Mouse (Mus musculus) E14TG2a.4 (cell line): ENCODE results near the gene Gtf2h4.

Experiments
- H3K27me3 ChIP-seq: 2 replicates; pipeline ENCODE4 v1.6.1; 2014; ENCODE audit warnings: low read length, control low read depth; ENCODE audit not compliant: insufficient read depth
- H3K36me3 ChIP-seq: 2 replicates; pipeline ENCODE4 v1.6.1; 2014; ENCODE audit warnings: low read length, control low read depth; ENCODE audit not compliant: insufficient read depth
- H3K4me1 ChIP-seq: replicated peaks from 2 replicates; pipeline ENCODE4 v1.6.1; 2014; ENCODE audit warnings: low read depth, low read length, control low read depth
- H3K4me3 ChIP-seq: replicated peaks from 2 replicates; pipeline ENCODE4 v1.5.1; 2014; ENCODE audit warnings: mild to moderate bottlenecking, low read length
- H3K9me3 ChIP-seq: 2 replicates; pipeline ENCODE4 v1.6.1; 2014; ENCODE audit warnings: low read length, control low read depth
- CTCF ChIP-seq: conservative IDR thresholded peaks from 2 replicates; pipeline ENCODE4 v1.5.1; 2014; ENCODE audit warnings: low read length
- NANOG ChIP-seq: IDR thresholded peaks from 2 replicates; pipeline ENCODE4 v1.6.1; 2014; ENCODE audit warnings: borderline replicate concordance, low read length, mixed read lengths
- POU5F1 ChIP-seq: IDR thresholded peaks from 2 replicates; pipeline ENCODE4 v1.6.1; 2014; ENCODE audit warnings: low read length, borderline replicate concordance

Gene Gtf2h4

GRCm38 (mm10) chr17:35673416-35674035, at the start of gene Gtf2h4:
Gene Gtf2h4 (minus strand): TSS chr17:35673739.
- Histone ChIP-seq H3K36me3 (peaks cover 41% of the 10 kb centered on the region), H3K4me1 (peaks cover 41% of the 10 kb centered on the region), H3K9me3 (no peaks in the 10 kb centered on the region), H3K27me3 (no peaks in the 10 kb centered on the region), H3K4me3 (peak within 1 kb of the TSS; percentile 84)
- TF ChIP-seq CTCF (no peak), POU5F1 (no peak), NANOG (no peak)

- TF ChIP-seq CTCF (no peak), NANOG (no peak), POU5F1 (no peak)
- peaks cover 74% of the 10 kb centered on the region for H3K4me1 ChIP-seq
These were observed 48.1 kb upstream of the Gtf2h4 start for GRCm38 (mm10) chr17:35721676-35722075.

GRCm38 (mm10) chr17:35720340-35720727, 46.8 kb upstream of the Gtf2h4 start:
- Histone ChIP-seq H3K4me3 (peak overlapping the region; percentile 35), H3K27me3 (peaks cover 43% of the 10 kb centered on the region), H3K36me3 (no peaks in the 10 kb centered on the region), H3K9me3 (no peaks in the 10 kb centered on the region), H3K4me1 (peaks cover 61% of the 10 kb centered on the region)
- TF ChIP-seq POU5F1 (no peak), NANOG (no peak), CTCF (no peak)

More at GRCm38 (mm10) chr17:35721676-35722075, 48.1 kb upstream of the Gtf2h4 start:
- Histone ChIP-seq H3K27me3 (peaks cover 48% of the 10 kb centered on the region), H3K4me3 (peak overlapping the region; percentile 29; the same call in 1 of the 2 replicates), H3K36me3 (no peaks in the 10 kb centered on the region), H3K9me3 (no peaks in the 10 kb centered on the region)

GRCm38 (mm10) chr17:35719616-35720339, 46.2 kb upstream of the Gtf2h4 start:
- peaks cover 38% of the 10 kb centered on the region for H3K27me3 ChIP-seq
- H3K36me3 ChIP-seq: no peaks in the 10 kb centered on the region
- H3K9me3 ChIP-seq: no peaks in the 10 kb centered on the region
- H3K4me3 ChIP-seq: peak overlapping the region; percentile 35; the same call in 1 of the 2 replicates
- TF ChIP-seq POU5F1 (no peak), CTCF (peak; percentile 11; the same call in 1 of the 2 replicates), NANOG (no peak)
- H3K4me1 ChIP-seq: peaks cover 55% of the 10 kb centered on the region

GRCm38 (mm10) chr17:35717080-35717479, 43.5 kb upstream of the Gtf2h4 start:
- H3K4me1 ChIP-seq: peaks cover 44% of the 10 kb centered on the region
- no peaks in the 10 kb centered on the region for H3K36me3 ChIP-seq
- no peaks in the 10 kb centered on the region for H3K9me3 ChIP-seq
- no peak overlapping the region for H3K4me3 ChIP-seq
- no peak for TF ChIP-seq NANOG
- no peak for TF ChIP-seq CTCF
- no peak for TF ChIP-seq POU5F1
- H3K27me3 ChIP-seq: peaks cover 15% of the 10 kb centered on the region

- TF ChIP-seq CTCF: no peak
- TF ChIP-seq POU5F1: no peak
- TF ChIP-seq NANOG: no peak
- Histone ChIP-seq H3K4me1 (peaks cover 44% of the 10 kb centered on the region), H3K4me3 (no peak overlapping the region), H3K9me3 (no peaks in the 10 kb centered on the region), H3K27me3 (peaks cover 6% of the 10 kb centered on the region; the same call in 1 of the 2 replicates), H3K36me3 (no peaks in the 10 kb centered on the region)
These were observed 42.6 kb upstream of the Gtf2h4 start for GRCm38 (mm10) chr17:35716114-35716513.

- Histone ChIP-seq H3K4me1 (peaks cover 61% of the 10 kb centered on the region), H3K36me3 (no peaks in the 10 kb centered on the region), H3K27me3 (no peaks in the 10 kb centered on the region), H3K4me3 (no peak overlapping the region), H3K9me3 (no peaks in the 10 kb centered on the region)
- TF ChIP-seq POU5F1: no peak
These were observed 37.3 kb upstream of the Gtf2h4 start for GRCm38 (mm10) chr17:35710705-35711347.

GRCm38 (mm10) chr17:35708611-35709010, 35.1 kb upstream of the Gtf2h4 start:
- peaks cover 11% of the 10 kb centered on the region for H3K27me3 ChIP-seq
- no peak for TF ChIP-seq CTCF
- TF ChIP-seq POU5F1: no peak
- no peak for TF ChIP-seq NANOG

More at GRCm38 (mm10) chr17:35708611-35709010, 35.1 kb upstream of the Gtf2h4 start:
- Histone ChIP-seq H3K4me1 (peaks cover 83% of the 10 kb centered on the region), H3K4me3 (no peak overlapping the region), H3K9me3 (no peaks in the 10 kb centered on the region), H3K36me3 (no peaks in the 10 kb centered on the region)
